Mouse (Mus musculus) ES-E14 (cell line): ENCODE measurements around the gene Ap5s1. TPM values are rescaled to one million over a fixed set of nuclear protein-coding genes. Genes with fewer than 3 reads are reported as not detected.

Source experiments
- DNase-seq: peaks from one replicate; pipeline ENCODE4 v3.0.0-alpha.2; 2013; ENCODE audit warnings: low read depth, low spot score
- H3K27ac ChIP-seq: 2 replicates; pipeline ENCODE4 v1.5.1; 2012; ENCODE audit warnings: low read depth, mild to moderate bottlenecking, low read length, moderate library complexity, mixed read lengths; ENCODE audit not compliant: poor library complexity, insufficient read depth, severe bottlenecking
- H3K36me3 ChIP-seq: 2 replicates; pipeline ENCODE4 v1.6.1; 2012; ENCODE audit warnings: mild to moderate bottlenecking, low read length, moderate library complexity, mixed read lengths; ENCODE audit not compliant: control insufficient read depth, poor library complexity, insufficient read depth, severe bottlenecking
- H3K4me1 ChIP-seq, 2 experiments: fragments of 150-350 bp in 1 of 2; sonication (generic) in 1 of 2; 2 replicates each; pipeline ENCODE4 v1.6.1; 2012; ENCODE audit warnings: low read length in 2 of 2, mild to moderate bottlenecking in 1 of 2, mixed read lengths in 1 of 2; ENCODE audit not compliant: control insufficient read depth in 2 of 2, insufficient read depth in 2 of 2, poor library complexity in 1 of 2
- H3K4me3 ChIP-seq, 2 experiments: fragments of 150-350 bp in 1 of 2; sonication (generic) in 1 of 2; 2 replicates each; pipeline ENCODE4 v1.5.1; 2012; ENCODE audit warnings: low read length in 2 of 2, low read depth in 1 of 2, mild to moderate bottlenecking in 1 of 2, mixed read lengths in 1 of 2; ENCODE audit not compliant: insufficient read depth in 1 of 2, poor library complexity in 1 of 2, severe bottlenecking in 1 of 2
- H3K9ac ChIP-seq: 2 replicates; pipeline ENCODE4 v1.6.1; 2012; ENCODE audit warnings: low read depth, mild to moderate bottlenecking, low read length, mixed read lengths; ENCODE audit not compliant: poor library complexity, insufficient read depth, severe bottlenecking
- H3K9me3 ChIP-seq: fragments of 150-350 bp; sonication (generic); 2 replicates; pipeline ENCODE4 v1.6.1; 2012; ENCODE audit warnings: low read depth, mild to moderate bottlenecking, low read length; ENCODE audit not compliant: control insufficient read depth, insufficient read depth
- CHD2 ChIP-seq: IDR thresholded peaks from 2 replicates; pipeline ENCODE4 v1.6.1; 2014; ENCODE audit warnings: mild to moderate bottlenecking, low read depth, low read length, inconsistent platforms
- HCFC1 ChIP-seq: IDR thresholded peaks from 2 replicates; pipeline ENCODE4 v1.6.1; 2012; ENCODE audit warnings: low read length, inconsistent platforms, borderline replicate concordance; ENCODE audit not compliant: insufficient read depth
- MAFK ChIP-seq: IDR thresholded peaks from 2 replicates; pipeline ENCODE4 v1.6.1; 2014; ENCODE audit warnings: mild to moderate bottlenecking, low read depth, low read length, inconsistent platforms; ENCODE audit not compliant: insufficient read depth
- ZC3H11A ChIP-seq: IDR thresholded peaks from 2 replicates; pipeline ENCODE4 v1.6.1; 2012; ENCODE audit warnings: low read depth, mild to moderate bottlenecking, inconsistent platforms, low read length, borderline replicate concordance
- ZNF384 ChIP-seq: IDR thresholded peaks from 2 replicates; pipeline ENCODE4 v1.6.1; 2012; ENCODE audit warnings: low read depth, low read length, inconsistent platforms
- in situ Hi-C, 2 experiments: fragments of 600-800 bp; cut with MboI; formaldehyde crosslinking; loops; one replicate each; pipeline ENCODE4 v1.15.1; 2025; ENCODE audit warnings: low sequenced_read_pairs in 2 of 2, inconsistent platforms in 1 of 2; ENCODE audit not compliant: unreplicated experiment in 2 of 2
- total RNA-seq: library from RNA; depleted of rRNA; stranded (reverse); fragments of 300-350 nt; gene quantifications from 2 replicates; pipeline ENCODE4 v1.2.3, GENCODE M21; 2012; rRNA removed

Ap5s1 gene
- total RNA-seq, result 7.9 and 8.7 TPM in 2 replicates

DNA sequence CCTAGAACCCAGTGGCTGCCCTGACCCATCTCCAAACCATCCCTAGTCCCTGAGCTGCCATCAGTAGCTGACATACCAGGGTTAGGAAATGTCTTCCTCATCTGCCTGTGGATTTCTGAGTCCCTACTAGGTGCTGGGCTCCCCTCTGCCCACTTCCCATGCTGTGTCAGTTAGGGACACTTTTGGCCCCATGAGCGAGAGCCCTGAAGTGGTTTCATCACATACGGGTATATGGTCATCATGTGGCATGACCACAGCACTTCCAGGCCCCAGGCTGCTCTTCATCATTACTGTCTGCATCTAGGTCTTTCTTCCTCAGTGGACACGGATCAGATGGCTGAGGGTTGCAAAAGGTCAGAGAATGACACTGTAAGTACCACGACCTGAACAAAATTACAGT is at the start of gene Ap5s1:
Ap5s1 (plus strand) TSS at position 301 of the 400 bp plus-strand sequence.
- no peak within 1 kb of the TSS for H3K27ac ChIP-seq
- in situ Hi-C loops, result no loop called here
- DNase-seq, result no peak

DNA sequence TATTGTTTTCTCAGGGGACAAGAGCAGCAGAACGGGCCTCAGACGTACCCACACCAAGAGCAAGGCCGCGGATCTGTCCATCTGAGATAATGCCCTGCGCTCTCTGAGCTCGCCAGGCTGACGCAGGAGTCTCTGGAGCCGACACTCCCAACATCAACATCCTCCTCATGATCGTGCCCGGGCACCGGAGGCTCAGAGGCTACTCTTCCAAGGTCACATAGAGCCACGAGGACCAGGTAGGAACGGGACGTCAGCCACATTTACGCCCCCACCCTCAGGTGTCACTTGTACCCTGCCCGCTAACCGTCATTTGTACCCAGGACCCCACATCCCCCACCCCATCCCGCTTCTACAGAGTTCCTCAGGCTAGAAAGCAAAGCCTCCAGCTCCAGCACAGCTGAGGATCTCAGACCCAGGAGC is 47.4 kb upstream of the Ap5s1 start:
- in situ Hi-C loops, result no loop called here
- Histone ChIP-seq H3K36me3 (peaks cover 4% of the 10 kb centered on the region), H3K27ac (no peak overlapping the region; the same call in 1 of the 2 replicates), H3K4me1 (peaks cover 0 to 6% of the 10 kb centered on the region in 2 experiments; a peak in 1 of 4 replicates), H3K9me3 (no peaks in the 10 kb centered on the region), H3K9ac (peak overlapping the region; percentile 85), H3K4me3 (peak overlapping the region; percentile 80 to 82)
- DNase-seq, result no peak
- TF ChIP-seq CHD2 (no peak), ZC3H11A (no peak), HCFC1 (no peak), MAFK (no peak), ZNF384 (no peak)

More for the DNA sequence above, at the start of gene Ap5s1:
- TF ChIP-seq ZNF384 (no peak), CHD2 (no peak), HCFC1 (no peak), MAFK (no peak), ZC3H11A (no peak)
- H3K9me3 ChIP-seq, result no peaks in the 10 kb centered on the region
- H3K9ac ChIP-seq, result no peak within 1 kb of the TSS
- peaks cover 7 to 15% of the 10 kb centered on the region in 2 experiments; a peak in 2 of 4 replicates for H3K4me1 ChIP-seq
- no peak within 1 kb of the TSS for H3K4me3 ChIP-seq
- H3K36me3 ChIP-seq, result no peaks in the 10 kb centered on the region

DNA sequence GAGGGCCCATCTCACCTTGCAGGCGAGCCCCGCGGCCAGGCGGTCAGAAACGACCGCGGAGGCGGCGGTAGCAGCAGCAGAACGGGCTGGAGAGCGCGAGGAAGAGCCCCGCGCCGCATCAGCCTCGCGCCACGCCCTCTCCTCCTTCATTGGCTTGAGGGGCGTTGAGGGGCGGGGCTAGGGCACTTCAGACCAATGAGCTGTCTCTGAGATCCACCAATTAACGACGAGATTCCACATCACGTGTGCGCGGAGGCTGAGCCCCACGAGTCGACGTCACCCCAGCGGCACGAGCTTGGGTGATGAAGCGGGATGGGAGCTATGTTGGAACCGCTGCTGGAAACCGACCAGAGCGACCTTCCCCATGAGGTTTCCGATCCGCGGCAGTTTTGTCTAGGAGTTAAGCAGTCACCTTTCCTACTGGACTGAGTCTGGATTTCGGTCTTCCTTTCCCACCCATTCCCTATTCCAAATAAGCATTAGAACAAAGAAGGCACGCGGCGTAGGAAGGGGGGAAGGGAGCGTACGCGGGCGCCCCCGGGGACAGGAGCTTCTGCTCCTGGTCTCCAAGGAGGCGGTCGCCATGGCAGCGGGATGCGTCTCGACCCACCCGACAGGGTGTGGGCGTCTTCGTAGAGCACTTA is 46.8 kb upstream of the Ap5s1 start, which contains the start of gene 1700037H04Rik:
1700037H04Rik (minus strand) TSS at position 144 of the 644 bp plus-strand sequence.
- no peaks in the 10 kb centered on the region; the same call in 1 of the 2 replicates for H3K36me3 ChIP-seq
- H3K4me1 ChIP-seq, result peaks cover 0 to 6% of the 10 kb centered on the region in 2 experiments; a peak in 1 of 4 replicates
- H3K9me3 ChIP-seq, result no peaks in the 10 kb centered on the region
- H3K9ac ChIP-seq, result peak within 1 kb of the TSS; percentile 85
- peak; percentile 99 for DNase-seq
- TF ChIP-seq HCFC1 (peak; percentile 30; the same call in 1 of the 2 replicates), CHD2 (no peak; the same call in 1 of the 2 replicates), ZNF384 (no peak)
- in situ Hi-C loops, result no loop called here
- H3K27ac ChIP-seq, result peak within 1 kb of the TSS; percentile 72
- H3K4me3 ChIP-seq, result peak within 1 kb of the TSS; percentile 80 to 82

DNA sequence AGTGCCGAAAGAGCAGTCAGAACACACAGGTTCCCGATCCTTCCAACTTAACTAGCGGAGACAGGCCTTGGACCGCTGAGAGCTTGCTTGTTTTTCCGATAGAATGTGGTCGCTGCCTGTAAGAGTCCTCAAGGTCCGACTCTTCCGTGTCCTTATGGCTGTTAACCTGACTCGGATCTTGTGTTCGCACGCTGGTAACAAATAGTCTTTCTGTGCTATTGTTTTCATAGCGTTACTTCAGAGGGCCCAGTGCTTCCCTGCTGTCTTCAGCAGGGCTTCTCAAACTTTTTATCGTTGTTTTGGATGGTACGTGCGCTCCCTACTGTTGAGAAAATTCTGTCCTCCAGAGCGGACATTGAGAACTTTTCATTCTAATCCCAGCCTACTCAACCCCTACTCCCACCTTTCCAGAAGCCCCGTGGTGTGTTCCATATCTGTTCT is 46.2 kb upstream of the Ap5s1 start:
- no peak for DNase-seq
- Histone ChIP-seq H3K4me1 (peaks cover 0 to 6% of the 10 kb centered on the region in 2 experiments; a peak in 1 of 4 replicates), H3K4me3 (peak overlapping the region; percentile 75 to 80), H3K9me3 (no peaks in the 10 kb centered on the region), H3K27ac (no peak overlapping the region; the same call in 1 of the 2 replicates), H3K36me3 (no peaks in the 10 kb centered on the region), H3K9ac (peak overlapping the region; percentile 85)
- no peak for TF ChIP-seq HCFC1
- no peak for TF ChIP-seq ZC3H11A
- TF ChIP-seq ZNF384, result no peak
- TF ChIP-seq CHD2, result no peak
- no peak for TF ChIP-seq MAFK
- in situ Hi-C loops, result no loop called here
